Mouse (Mus musculus): ENCODE results near the gene Spg21.

Spg21 gene

DNA sequence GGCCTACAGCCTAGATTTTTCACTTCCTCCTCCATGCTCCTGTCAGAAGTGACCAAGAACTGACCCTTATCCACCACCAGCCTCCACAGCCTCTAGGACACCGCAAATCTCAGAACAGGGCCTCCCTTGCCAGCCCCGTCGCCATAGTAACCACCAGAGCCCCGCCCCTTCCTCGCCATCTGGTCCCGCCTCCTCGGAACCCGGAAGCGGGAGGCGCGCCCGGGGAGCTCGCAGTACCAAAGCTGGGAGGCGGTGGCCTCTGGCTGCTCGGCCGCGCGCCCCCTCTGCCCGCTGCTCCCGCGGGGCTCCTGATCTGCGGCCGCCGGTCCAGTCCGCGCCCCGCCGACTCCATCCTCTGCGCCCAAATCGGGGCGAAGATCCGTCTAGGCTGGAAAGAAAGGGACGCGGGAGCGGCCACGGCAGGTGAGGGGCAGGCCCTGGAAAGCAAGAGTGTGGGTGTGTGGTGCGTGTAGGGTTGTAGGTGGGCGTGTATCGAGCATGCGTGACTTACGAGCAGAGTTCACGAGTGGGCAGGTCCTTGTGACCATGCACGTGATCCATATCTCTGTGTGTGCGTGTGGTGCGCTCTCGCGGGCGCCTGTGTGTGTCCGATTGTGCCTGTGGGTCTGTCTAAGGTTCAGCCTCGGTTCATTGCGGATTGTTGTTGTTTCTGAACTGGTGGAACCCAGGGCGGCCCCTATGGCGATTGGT is at the start of gene Spg21:
Gene Spg21 (plus strand): TSS at position 216 of the 711 bp plus-strand sequence.
- peak; percentile 96 for DNase-seq (ENCODE audit: low spot score)

GRCm38 (mm10) chr9:65411326-65411725 is 49.4 kb upstream of the Spg21 start:
- DNase-seq (ENCODE audit: low spot score): no peak

GRCm38 (mm10) chr9:65417738-65418137 is 43.0 kb upstream of the Spg21 start:
- no peak for DNase-seq (ENCODE audit: low spot score)

- no peak for DNase-seq (ENCODE audit: low spot score)
These were observed 41.1 kb upstream of the Spg21 start for GRCm38 (mm10) chr9:65419633-65420032.

DNA sequence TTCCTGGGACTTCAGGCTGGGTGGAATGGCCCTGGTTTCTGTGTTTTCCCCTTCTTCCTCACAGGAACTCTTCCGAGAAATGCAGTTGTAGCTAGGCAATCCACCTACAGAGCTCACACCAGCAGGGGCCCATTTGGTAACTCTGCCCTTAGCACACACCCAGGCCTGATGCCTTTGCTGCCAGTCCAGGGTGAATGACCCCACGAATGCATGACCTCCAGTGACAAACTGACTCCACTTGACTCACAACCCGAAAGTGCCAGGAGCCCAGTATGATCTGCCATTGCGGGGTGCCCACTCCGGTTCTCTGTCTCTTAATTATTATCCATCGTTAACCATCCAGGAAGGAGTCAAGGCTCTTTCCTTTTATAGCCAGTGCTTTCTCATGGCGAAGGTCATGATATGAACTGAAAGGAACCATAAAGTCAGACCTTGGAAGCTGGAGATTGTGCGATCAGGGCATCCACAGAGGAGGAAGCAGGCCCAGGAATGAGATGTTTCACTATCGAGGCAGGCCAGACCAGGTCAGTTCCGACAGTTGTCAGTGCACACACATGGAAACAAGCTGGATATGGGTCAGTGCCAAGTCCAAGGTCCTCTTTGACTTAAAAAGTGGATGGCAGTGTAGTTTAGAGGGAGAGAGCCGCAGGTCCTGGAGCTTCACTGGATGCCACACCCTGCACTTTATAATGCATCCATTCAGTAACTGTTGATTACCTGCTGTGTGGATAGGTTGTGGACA is 37.8 kb upstream of the Spg21 start, which contains the start of gene Slc51b:
Gene Slc51b (minus strand): TSS at position 196 of the 742 bp plus-strand sequence.
- DNase-seq (ENCODE audit: low spot score): no peak

DNA sequence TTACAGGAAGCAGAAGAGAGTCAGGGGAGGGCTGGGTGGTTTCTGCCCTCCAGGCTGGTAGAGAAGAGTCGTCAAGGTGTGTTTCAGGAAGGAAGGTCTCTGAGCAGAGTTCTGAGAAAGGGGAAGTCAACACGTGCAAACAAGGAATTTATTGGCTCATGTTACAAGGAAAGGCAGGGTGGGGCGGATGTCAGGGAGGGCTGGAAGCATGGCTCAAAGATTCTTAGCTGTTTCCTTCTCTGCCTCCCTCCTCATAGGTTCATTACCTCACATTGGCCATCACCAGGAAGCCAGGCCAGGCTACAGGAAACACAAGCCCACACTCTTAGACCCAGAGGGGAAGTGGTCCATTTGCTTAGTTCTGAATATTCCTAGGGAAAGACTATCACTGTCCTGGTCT is 36.4 kb upstream of the Spg21 start:
- no peak for DNase-seq (ENCODE audit: low spot score)

- no peak for DNase-seq (ENCODE audit: low spot score)
These were observed 33.2 kb upstream of the Spg21 start for GRCm38 (mm10) chr9:65427511-65427910.

- no peak for DNase-seq (ENCODE audit: low spot score)
These were observed 32.7 kb upstream of the Spg21 start for GRCm38 (mm10) chr9:65428003-65428402.

DNA sequence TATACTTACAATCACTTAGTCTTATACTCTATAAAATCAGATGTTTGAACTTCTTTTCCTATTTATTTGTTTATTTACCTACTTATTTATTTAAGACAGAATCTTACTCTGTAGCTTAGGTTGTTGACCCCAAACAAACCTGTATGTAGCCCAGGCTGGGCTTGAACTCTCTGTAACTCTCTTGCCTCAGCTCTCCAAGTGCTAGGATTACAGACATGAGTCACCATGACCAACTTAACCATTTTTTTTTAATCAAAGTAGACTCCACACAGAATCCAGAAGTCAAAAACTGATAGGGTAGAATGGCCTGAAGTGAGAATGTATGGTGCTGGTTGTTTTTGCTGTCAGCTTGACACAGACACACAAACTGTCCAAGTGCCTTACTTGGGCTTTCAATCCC is 30.3 kb upstream of the Spg21 start:
- DNase-seq (ENCODE audit: low spot score): no peak

DNA sequence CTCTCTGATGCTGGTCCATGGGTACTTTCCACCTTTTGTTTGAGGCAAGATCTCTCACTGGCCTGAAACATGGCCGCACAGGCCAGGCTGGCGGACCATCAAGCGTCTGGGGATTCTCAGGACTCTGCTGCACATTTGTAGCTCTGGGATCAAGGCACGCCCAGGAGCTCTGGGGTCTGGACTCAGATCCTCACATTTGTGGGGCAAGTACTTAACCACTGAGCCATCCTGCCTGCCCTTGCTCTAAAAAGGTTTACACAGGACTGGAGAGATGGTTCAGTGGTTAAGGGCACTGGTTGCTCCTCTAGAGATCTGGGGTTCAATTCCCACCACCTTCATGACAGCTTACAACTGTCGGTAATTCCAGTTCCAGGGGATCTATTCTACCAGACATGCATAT is 29.8 kb upstream of the Spg21 start:
- no peak for DNase-seq (ENCODE audit: low spot score)

DNA sequence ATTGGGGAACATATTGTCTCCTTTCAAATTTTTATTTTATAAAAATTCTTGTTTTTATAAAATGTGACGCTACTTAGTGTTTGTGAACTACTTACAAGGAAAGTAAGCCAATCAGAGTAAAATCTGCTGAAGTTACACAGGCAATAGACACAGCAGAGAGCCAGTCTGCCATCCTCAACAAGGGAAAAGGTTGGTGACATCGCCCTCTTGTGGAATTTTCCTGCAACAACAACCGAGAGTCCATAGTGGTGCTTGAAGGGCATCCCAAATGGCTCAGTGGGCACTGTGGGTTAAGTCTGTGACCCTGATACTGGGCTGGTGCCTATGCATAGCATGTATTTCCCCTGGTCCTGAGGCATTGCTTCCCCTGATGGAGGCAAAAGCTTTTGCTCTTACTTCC is 28.5 kb upstream of the Spg21 start:
- DNase-seq (ENCODE audit: low spot score): peak; percentile 75

- peak; percentile 21 for DNase-seq (ENCODE audit: low spot score)
These were observed 26.6 kb upstream of the Spg21 start for GRCm38 (mm10) chr9:65434140-65434539.

DNA sequence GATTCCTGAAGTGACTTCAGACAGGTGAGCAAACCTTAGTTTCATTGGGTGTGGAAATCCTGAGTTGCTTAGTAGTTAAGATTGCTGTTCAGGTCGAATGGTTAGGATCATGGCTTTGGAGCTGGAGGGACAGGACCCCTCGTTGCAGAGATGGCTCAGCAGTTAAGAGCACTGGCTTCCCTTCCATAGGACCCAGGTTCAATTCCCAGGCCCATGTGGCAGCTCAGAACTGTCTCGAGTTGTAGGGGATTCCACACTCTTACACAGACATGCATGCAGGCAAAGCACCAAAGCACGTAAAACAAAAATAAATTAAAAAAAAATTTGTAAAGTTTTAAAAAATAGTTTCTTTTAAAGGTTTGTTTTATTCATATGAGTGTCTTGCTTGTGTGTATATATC is 25.5 kb upstream of the Spg21 start:
- DNase-seq (ENCODE audit: low spot score): no peak

GRCm38 (mm10) chr9:65435671-65436301 is 25.0 kb upstream of the Spg21 start, which contains the start of gene Mtfmt:
Mtfmt (plus strand) TSS chr9:65435782.
- DNase-seq (ENCODE audit: low spot score): peak; percentile 74

DNA sequence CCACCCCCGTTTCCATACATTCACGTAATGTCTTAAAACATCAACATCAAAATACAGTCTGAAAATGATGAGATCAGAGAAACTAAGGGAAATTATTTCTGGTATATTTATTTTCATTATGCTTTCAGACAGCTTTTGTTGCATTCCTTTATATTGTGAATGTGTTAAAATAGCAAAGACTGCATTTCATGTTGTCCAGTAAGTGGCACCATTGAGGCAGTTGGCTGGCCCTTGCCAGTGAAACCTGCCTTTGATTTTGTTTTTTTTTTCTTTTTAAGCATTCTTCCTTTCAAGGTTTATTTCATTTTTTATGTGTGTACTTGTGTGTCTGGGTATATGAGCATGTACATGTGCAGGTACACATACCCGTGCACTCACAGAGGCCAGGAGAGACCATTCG is 16.1 kb upstream of the Spg21 start:
- no peak for DNase-seq (ENCODE audit: low spot score)

DNA sequence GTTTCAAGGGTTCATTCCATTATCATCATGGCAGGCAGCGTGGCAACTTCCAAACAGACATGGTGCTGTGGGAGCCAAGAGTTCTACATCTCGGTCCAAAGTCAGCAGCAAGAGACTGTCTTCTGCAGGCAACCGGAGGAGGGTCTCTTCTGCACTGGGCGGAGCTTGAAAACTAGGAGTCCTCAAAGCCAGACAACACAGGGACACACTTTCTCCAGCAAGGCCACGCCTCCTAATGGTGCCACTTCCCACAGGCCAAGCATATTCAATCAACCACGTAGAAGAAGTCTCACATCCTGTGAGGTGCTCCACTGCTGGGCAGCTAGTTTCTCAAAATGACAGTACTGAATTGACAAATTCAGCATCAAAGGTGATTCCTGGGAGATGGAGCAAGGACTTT is 12.8 kb upstream of the Spg21 start:
- no peak for DNase-seq (ENCODE audit: low spot score)

DNA sequence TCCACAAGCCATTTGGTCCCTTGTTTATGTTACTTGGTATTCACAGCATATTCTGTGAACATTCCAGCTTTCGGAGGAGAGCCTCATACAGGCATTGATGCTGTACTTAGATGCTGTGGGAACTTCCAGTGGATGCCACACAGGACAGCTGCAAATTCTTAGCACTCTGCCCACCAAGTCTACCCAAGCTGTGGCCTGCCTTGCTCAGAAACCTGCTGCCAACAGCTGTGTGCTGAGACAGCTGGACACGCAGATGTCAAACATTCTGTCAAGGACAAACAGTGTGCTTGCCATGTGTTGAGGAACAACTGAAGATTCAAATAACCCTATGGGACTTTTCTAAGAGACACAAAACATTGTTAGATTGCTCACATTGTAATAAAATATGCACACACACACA is 1.8 kb upstream of the Spg21 start:
- DNase-seq (ENCODE audit: low spot score): no peak

- no peak for DNase-seq (ENCODE audit: low spot score)
These were observed 549 bp upstream of the Spg21 start for GRCm38 (mm10) chr9:65460198-65460597.

DNA sequence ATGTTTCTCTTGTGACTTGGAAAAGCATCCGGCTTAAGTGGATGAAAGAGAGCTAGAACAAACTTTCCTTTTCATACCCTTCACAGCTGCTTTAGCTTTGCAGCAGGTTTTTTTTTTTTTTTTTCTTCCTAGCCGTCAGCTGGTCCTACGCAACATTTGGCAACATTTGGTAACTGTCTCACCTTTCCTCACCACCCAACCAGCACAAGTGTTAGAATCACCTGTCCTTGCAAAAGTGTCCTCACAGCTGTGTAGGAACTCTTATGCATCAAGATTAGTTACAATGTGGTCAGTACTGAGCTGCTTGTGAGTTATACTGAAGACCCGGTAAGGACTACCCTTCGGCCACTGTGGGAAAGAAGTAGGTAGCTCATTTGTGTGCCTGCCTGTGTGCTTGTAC is 1.8 kb downstream of the Spg21 start:
- DNase-seq (ENCODE audit: low spot score): no peak

DNA sequence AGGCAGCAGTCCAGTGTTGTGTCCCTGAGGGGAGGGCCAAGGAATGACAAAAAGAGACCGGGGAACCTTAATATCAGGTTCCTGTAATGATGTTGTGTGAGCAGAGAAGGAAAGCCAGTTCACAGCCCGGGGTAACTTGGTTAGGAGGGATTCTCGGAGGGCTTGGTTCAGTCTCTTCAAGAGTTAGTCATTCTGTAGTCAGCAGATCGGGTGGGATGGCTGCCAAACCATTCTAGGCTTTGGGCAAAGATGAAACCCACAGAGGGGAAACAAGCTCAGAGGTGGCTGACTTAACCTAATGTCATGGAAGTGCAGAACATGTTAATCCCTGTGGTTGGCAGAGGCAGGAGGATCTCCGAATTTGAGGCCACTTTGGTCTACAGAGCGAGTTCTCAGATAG is 3.4 kb downstream of the Spg21 start:
- no peak for DNase-seq (ENCODE audit: low spot score)

DNA sequence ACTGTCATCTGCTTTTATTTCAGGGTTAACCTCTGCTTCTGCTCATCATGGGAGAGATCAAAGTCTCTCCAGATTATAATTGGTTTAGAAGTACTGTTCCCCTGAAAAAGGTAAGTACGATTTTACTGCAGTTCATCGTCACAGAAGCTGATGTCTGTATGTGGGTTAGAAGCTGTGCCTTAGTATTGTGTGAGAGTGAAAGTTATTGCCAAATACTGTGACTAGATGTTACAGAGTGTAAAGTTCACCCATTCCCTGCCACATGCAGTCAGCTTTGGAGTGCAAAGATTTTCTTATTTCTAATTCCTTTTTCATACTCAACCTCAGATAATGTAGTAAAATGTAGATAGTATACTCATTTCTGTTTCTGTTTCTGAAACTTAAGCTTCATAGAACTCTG is 4.5 kb downstream of the Spg21 start:
- no peak for DNase-seq (ENCODE audit: low spot score)

GRCm38 (mm10) chr9:65467686-65468085 is 6.9 kb downstream of the Spg21 start:
- no peak for DNase-seq (ENCODE audit: low spot score)

GRCm38 (mm10) chr9:65472769-65473168 is 12.0 kb downstream of the Spg21 start:
- DNase-seq (ENCODE audit: low spot score): no peak
